Mouse (Mus musculus): ENCODE measurements around the gene Gfpt1. TPM values are rescaled to one million over a fixed set of nuclear protein-coding genes. Genes with fewer than 3 reads are reported as not detected.
"Not testable (repeated sequence)": the region's sequence is repeated elsewhere in the genome, so short reads cannot be mapped to it uniquely, and the experiment has no call there.

The Gfpt1 gene
- polyA plus RNA-seq, 1 experiment from 2014 or later, result 25.9 TPM

DNA sequence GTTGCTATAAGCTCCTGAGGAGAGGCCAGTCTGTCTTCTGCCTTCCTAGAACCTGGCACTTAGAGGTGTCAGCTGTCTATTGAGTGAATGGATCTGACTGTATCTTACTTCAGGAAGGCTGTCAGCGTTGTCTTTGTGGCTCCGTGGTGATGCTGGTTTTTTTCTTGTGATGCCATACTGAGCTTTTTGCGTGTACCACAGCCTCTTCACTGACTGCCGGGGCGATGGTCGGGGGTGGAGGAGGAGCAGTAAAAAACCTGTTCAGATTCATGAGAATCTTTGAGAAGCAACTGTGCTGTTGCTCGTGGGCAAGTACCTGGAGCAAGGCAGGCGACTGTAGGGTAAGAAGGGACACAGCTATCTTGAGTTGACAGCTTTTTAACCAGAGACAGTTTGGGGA is 23.8 kb upstream of the Gfpt1 start:
- Histone ChIP-seq H3K9ac (replicated peaks) (no peak overlapping the region), H3K27ac (no peak overlapping the region), H3K36me3 (peaks cover 78% of the 10 kb centered on the region), H3K27me3 (no peaks in the 10 kb centered on the region), H3K9me3 (peaks cover 7% of the 10 kb centered on the region), H3K4me2 (no peak overlapping the region), H3K4me1 (replicated peaks) (no peaks in the 10 kb centered on the region), H3K4me3 (replicated peaks) (no peak overlapping the region)
- WGBS, result 90% methylated on average over 8 of the region's 8 CpGs
- no peak for ATAC-seq (ENCODE audit: insufficient number of reproducible peaks, insufficient read depth, low FRiP score, low TSS enrichment, low read depth)

DNA sequence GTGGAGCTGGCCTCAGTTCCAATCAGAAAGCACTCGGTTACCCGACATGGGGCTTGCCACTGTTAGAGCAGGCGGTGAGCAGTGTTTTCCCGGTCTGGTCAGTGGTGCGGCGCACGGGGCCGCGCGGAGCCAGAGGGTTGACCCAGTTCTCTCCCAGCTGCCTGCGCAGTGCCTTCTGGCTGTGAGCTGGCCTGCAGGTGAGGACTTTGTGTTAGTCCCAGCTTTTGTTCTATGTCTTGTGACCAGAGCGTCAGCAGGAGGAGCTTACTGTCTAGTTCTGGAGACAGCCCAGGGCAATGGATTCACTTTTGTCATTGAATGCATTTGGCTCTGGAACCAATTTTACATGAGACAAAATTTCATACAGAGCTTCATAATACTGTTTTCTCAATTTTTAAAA is 20.9 kb upstream of the Gfpt1 start:
- Histone ChIP-seq H3K4me2 (no peak overlapping the region), H3K36me3 (peaks cover 89% of the 10 kb centered on the region), H3K9ac (replicated peaks) (no peak overlapping the region), H3K4me1 (replicated peaks) (no peaks in the 10 kb centered on the region), H3K4me3 (replicated peaks) (no peak overlapping the region), H3K27ac (no peak overlapping the region), H3K27me3 (no peaks in the 10 kb centered on the region), H3K9me3 (peaks cover 7% of the 10 kb centered on the region)
- 98% methylated on average over 12 of the region's 12 CpGs for WGBS
- ATAC-seq (ENCODE audit: insufficient number of reproducible peaks, insufficient read depth, low FRiP score, low TSS enrichment, low read depth), result no peak

DNA sequence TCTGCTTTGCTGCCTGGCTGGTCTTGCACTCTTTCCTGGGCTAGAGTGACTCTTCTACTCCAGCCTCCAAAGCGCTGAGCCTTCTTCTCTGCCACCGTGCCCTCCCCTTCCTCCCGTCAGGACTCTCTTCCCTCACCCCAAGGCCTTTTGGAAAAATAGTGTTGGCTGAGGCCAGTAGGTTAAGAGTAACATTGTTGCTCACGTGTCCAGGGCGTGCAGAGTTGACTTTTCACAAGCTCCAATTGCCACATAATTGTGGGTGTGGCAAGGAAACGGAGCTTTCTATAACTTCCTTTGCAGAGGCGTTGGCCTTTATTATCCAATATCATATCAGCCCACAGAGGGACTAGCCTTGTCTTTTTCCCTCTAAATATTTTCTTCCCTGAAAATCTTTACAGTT is 15.7 kb upstream of the Gfpt1 start:
- WGBS, result 89% methylated on average over 7 of the region's 7 CpGs

DNA sequence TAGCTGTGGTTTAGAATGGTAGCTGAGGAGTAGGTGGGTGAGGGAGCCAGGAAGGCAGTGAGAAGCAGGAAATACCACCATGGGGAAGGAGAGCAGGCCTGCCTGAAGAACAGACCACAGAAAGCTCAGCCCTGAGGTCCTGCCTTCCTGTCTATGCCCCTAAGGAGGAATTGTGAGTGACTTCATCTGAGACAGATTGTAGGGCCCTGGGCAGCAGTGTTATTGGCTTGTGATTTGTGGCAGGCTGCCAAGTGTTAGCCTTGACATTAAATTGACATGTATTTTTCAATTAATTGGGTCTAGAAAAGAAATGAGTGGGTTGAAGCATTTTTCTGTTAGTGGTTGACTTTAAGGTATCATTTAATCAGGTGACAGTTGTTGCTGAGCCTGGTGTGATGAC is 13.8 kb upstream of the Gfpt1 start:
- ATAC-seq (ENCODE audit: insufficient number of reproducible peaks, insufficient read depth, low FRiP score, low TSS enrichment, low read depth), result no peak
- H3K27me3 ChIP-seq, result no peaks in the 10 kb centered on the region
- peaks cover 63% of the 10 kb centered on the region for H3K36me3 ChIP-seq
- H3K4me1 ChIP-seq (replicated peaks), result no peaks in the 10 kb centered on the region
- no peak overlapping the region for H3K4me2 ChIP-seq
- H3K27ac ChIP-seq, result no peak overlapping the region
- no peak overlapping the region for H3K9ac ChIP-seq (replicated peaks)
- H3K9me3 ChIP-seq, result no peaks in the 10 kb centered on the region
- H3K4me3 ChIP-seq (replicated peaks), result no peak overlapping the region

More for the DNA sequence above, 15.7 kb upstream of the Gfpt1 start:
- no peak overlapping the region for H3K4me3 ChIP-seq (replicated peaks)
- no peaks in the 10 kb centered on the region for H3K4me1 ChIP-seq (replicated peaks)
- no peaks in the 10 kb centered on the region for H3K27me3 ChIP-seq
- peaks cover 79% of the 10 kb centered on the region for H3K36me3 ChIP-seq
- H3K9me3 ChIP-seq, result no peaks in the 10 kb centered on the region
- ATAC-seq (ENCODE audit: insufficient number of reproducible peaks, insufficient read depth, low FRiP score, low TSS enrichment, low read depth), result no peak
- H3K4me2 ChIP-seq, result no peak overlapping the region
- no peak overlapping the region for H3K27ac ChIP-seq
- H3K9ac ChIP-seq (replicated peaks), result no peak overlapping the region

DNA sequence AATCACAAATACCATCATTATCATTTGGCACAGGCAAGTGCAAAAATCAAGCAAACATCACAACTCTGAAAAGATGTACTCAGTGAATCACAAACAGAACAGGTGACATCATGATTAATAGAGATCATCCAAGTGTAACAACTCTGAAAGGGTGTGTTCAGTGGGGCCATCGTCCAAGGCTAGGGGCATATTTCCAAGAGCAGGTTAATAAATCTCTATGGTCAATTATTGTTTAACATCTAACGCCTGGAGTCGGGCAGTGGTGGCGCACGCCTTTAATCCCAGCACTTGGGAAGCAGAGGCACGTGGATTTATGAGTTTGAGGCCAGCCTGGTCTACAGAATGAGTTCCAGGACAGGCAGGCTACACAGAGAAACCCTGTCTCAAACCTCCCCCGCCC is 11.3 kb upstream of the Gfpt1 start:
- ATAC-seq (ENCODE audit: insufficient number of reproducible peaks, insufficient read depth, low FRiP score, low TSS enrichment, low read depth); H3K4me1 ChIP-seq (replicated peaks); H3K27ac ChIP-seq; H3K4me3 ChIP-seq (replicated peaks); H3K9me3 ChIP-seq; H3K4me2 ChIP-seq; H3K9ac ChIP-seq (replicated peaks); H3K27me3 ChIP-seq: not testable (repeated sequence)
- 63% methylated on average over 7 of the region's 7 CpGs for WGBS
- H3K36me3 ChIP-seq, result peaks cover 39% of the 10 kb centered on the region

DNA sequence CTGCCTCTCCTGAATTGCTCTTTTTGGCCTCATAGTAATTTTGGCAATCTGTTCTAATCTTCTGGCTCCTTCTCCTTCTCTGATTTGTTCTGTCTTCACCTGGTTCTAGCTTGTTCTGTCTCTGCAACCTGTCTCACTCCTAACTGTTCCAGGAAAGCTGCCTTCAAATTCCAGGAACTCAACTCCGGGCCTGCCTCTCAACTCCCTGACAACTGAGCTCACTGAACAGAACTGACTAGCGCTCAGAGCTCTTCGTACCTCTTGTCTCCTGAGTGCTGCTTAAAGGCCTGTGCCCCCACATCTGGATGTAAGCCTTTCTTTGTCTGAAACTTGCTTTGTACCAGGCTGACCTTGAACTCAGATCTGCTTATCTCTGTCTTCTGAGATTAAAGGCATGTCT is 10.2 kb upstream of the Gfpt1 start:
- Histone ChIP-seq H3K4me3 (replicated peaks) (no peak overlapping the region), H3K27me3 (no peaks in the 10 kb centered on the region), H3K9ac (replicated peaks) (no peak overlapping the region), H3K4me2 (no peak overlapping the region), H3K36me3 (peaks cover 32% of the 10 kb centered on the region; the same call in 1 of the 2 replicates), H3K4me1 (replicated peaks) (no peaks in the 10 kb centered on the region), H3K9me3 (0 out of 2 replicates have a peak, but pooled peaks cover 4% of the 10 kb centered on the region), H3K27ac (no peak overlapping the region)
- WGBS, result 89% methylated on average over 3 of the region's 3 CpGs
- ATAC-seq (ENCODE audit: insufficient number of reproducible peaks, insufficient read depth, low FRiP score, low TSS enrichment, low read depth), result no peak

DNA sequence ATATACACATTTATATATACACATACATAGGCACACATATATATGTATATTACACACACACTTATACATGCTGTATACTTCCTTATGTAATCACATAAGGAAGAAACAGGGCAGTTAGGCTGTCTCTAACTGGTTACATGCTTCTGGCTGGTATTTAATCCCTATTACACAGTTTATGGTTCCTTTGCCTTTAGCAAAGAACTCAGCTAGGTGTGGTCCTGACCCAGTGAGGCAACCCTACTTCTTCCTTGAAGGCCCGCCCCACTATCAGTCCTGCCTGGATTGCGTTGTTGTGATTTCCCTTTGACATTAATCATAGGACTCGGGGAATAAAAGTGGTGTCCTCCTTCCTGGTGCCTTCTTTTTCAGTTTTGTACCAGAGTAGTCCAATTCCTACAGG is 8.3 kb upstream of the Gfpt1 start:
- no peaks in the 10 kb centered on the region for H3K4me1 ChIP-seq (replicated peaks)
- no peak overlapping the region for H3K4me2 ChIP-seq
- ATAC-seq (ENCODE audit: insufficient number of reproducible peaks, insufficient read depth, low FRiP score, low TSS enrichment, low read depth), result no peak
- H3K36me3 ChIP-seq, result peaks cover 14% of the 10 kb centered on the region; the same call in 1 of the 2 replicates
- 92% methylated on average over 3 of the region's 3 CpGs for WGBS
- no peak overlapping the region for H3K4me3 ChIP-seq (replicated peaks)
- H3K9ac ChIP-seq (replicated peaks), result no peak overlapping the region
- no peaks in the 10 kb centered on the region for H3K27me3 ChIP-seq
- H3K9me3 ChIP-seq, result 0 out of 2 replicates have a peak, but pooled peaks cover 4% of the 10 kb centered on the region
- no peak overlapping the region for H3K27ac ChIP-seq

DNA sequence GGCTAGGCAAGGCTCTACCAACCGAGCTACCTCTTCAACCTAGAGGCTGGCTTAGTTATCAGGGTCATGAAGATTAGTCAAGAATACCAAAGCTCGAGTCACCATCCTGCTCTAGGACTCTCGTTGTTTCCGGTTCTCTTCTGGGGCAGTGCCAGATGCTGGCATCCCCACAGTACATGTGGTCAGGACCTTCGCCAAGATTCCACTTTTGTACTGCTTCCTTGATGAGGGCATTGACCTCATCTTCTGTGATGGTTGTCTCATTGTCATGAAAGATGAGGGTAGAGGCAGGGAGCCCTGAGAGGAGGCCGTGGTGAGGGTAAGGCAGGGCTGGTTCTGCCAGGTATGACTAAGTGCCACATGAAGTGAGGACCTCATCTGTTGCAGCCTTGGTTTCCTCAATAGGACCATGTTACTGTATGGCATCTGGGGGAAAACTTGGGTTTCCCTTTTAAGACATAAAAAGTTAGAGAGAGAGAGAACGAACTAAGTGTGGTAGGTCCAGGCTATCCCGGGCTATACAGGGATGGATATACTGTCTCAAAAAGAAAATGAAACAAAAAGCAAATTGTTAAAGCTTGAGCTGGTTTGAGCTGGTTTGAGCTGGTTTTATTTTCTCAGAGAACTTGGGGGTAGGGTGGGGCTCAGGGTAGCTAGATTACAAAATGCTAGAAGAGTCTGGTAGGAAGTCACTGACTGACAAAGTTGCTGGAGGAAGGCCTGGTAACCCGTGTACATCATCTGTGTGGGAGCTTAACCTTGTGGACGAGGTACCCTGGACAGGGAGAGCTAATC is 4.6 kb upstream of the Gfpt1 start:
- H3K36me3 ChIP-seq, result no peaks in the 10 kb centered on the region
- no peaks in the 10 kb centered on the region for H3K27me3 ChIP-seq
- no peak overlapping the region for H3K4me2 ChIP-seq
- H3K9me3 ChIP-seq, result 0 out of 2 replicates have a peak, but pooled peaks cover 4% of the 10 kb centered on the region
- 86% methylated on average over 10 of the region's 10 CpGs for WGBS
- 0 out of 2 replicates have a peak, but pooled peaks cover 9% of the 10 kb centered on the region for H3K4me1 ChIP-seq (replicated peaks)
- no peak for ATAC-seq (ENCODE audit: insufficient number of reproducible peaks, insufficient read depth, low FRiP score, low TSS enrichment, low read depth)
- H3K9ac ChIP-seq (replicated peaks), result no peak overlapping the region
- no peak overlapping the region for H3K4me3 ChIP-seq (replicated peaks)
- H3K27ac ChIP-seq, result no peak overlapping the region

DNA sequence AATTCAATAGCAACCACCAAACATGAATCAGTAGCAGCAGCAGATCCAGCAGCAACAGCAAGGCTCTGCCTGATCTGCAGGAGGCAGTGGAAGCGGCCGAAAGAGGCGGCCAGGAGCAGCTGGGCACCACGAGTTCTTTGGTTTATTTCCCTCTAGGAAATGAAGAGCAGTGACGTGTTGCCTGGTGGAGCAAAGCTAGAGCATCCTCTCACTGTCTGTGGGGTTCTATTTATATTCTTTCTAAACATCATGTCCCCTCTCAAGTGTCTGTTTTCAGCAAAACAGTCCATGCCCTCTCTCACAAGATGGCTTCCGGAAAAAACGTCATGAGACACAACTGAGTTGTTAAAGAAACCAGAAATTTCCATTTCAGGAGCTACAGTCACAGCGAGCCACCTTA is 3.5 kb upstream of the Gfpt1 start:
- ATAC-seq (ENCODE audit: insufficient number of reproducible peaks, insufficient read depth, low FRiP score, low TSS enrichment, low read depth), result no peak
- H3K27me3 ChIP-seq, result no peaks in the 10 kb centered on the region
- H3K4me2 ChIP-seq, result no peak overlapping the region
- no peak overlapping the region for H3K4me3 ChIP-seq (replicated peaks)
- H3K4me1 ChIP-seq (replicated peaks), result peaks cover 18% of the 10 kb centered on the region
- H3K9me3 ChIP-seq, result 0 out of 2 replicates have a peak, but pooled peaks cover 4% of the 10 kb centered on the region
- no peaks in the 10 kb centered on the region for H3K36me3 ChIP-seq
- no peak overlapping the region for H3K9ac ChIP-seq (replicated peaks)
- H3K27ac ChIP-seq, result no peak overlapping the region
- 84% methylated on average over 8 of the region's 8 CpGs for WGBS

DNA sequence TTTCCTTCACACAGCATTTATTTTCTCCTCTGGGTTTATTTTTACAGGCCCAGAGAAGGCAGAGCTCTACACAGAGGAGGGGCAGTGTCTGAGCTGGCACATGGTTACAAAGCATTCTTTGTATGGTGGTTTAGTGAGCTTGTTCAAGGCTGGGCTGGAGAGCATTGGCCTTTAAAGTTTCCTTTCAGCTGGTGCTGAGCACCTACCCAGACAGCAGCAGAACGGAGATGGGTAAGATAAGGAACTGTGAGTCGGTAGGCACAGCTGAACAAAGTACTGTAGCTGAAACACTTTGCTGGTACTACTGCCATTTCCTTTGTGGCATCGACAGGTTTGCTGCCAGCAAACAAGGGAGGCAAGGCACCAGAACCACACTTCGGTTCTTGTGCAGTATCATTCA is 1.7 kb upstream of the Gfpt1 start:
- WGBS, result 82% methylated on average over 4 of the region's 4 CpGs
- H3K4me2 ChIP-seq, result no peak overlapping the region
- H3K9me3 ChIP-seq, result 0 out of 2 replicates have a peak, but pooled peaks cover 4% of the 10 kb centered on the region
- ATAC-seq (ENCODE audit: insufficient number of reproducible peaks, insufficient read depth, low FRiP score, low TSS enrichment, low read depth), result no peak
- H3K4me3 ChIP-seq (replicated peaks), result no peak overlapping the region
- H3K36me3 ChIP-seq, result no peaks in the 10 kb centered on the region; the same call in 1 of the 2 replicates
- peak overlapping the region; percentile 100 for H3K27ac ChIP-seq
- H3K9ac ChIP-seq (replicated peaks), result no peak overlapping the region
- H3K27me3 ChIP-seq, result no peaks in the 10 kb centered on the region
- peaks cover 23% of the 10 kb centered on the region for H3K4me1 ChIP-seq (replicated peaks)

DNA sequence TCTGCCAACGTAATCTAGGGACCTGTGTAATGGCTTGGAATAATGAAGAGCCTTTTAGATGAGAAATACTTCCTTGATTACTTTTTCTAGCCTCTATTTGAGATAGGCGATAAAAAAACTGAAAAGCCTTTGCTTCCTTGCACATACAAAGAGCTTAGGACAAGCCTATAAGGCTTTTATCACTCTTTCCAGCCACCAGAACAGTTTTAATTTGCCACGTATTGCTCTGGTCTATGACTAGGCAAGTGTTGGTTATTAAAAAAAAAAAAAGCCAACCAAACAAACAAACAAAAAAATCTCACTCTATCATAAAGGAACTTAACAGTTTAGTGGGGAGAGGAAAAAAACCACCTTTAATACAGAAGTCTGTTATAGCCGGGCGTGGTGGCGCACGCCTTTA is 1.2 kb upstream of the Gfpt1 start:
- peak overlapping the region; percentile 100 for H3K27ac ChIP-seq
- peaks cover 23% of the 10 kb centered on the region for H3K4me1 ChIP-seq (replicated peaks)
- ATAC-seq (ENCODE audit: insufficient number of reproducible peaks, insufficient read depth, low FRiP score, low TSS enrichment, low read depth), result no peak
- H3K4me2 ChIP-seq, result peak overlapping the region; percentile 72
- H3K4me3 ChIP-seq (replicated peaks), result no peak overlapping the region
- no peaks in the 10 kb centered on the region for H3K27me3 ChIP-seq
- H3K9me3 ChIP-seq, result 0 out of 2 replicates have a peak, but pooled peaks cover 4% of the 10 kb centered on the region
- WGBS, result 92% methylated on average over 7 of the region's 7 CpGs
- no peaks in the 10 kb centered on the region; the same call in 1 of the 2 replicates for H3K36me3 ChIP-seq
- no peak overlapping the region for H3K9ac ChIP-seq (replicated peaks)

DNA sequence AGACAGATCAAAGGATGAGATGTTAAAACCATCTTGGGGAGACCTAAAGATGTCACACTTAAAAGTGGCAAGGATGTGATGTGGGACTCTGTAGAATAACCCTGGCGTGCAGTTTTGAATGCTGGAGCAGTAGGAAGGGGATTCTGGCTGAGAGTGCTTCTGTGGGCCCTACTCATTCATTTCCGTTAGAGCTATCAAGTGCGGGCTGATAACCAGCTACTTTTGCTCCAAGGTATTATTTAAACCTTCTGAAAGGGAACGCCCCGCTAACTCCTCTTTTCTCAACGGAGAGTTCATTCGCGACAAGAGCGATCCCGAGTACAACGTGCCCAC is 676 bp upstream of the Gfpt1 start:
- H3K27me3 ChIP-seq, result no peaks in the 10 kb centered on the region
- peak overlapping the region; percentile 86 for H3K4me3 ChIP-seq (replicated peaks)
- H3K4me2 ChIP-seq, result peak overlapping the region; percentile 72
- under 1% methylated on average over 11 of the region's 11 CpGs for whole genome bisulfite sequencing
- no peak; the same call in 1 of the 2 replicates for ATAC-seq (ENCODE audit: insufficient number of reproducible peaks, insufficient read depth, low FRiP score, low TSS enrichment, low read depth)
- H3K4me1 ChIP-seq (replicated peaks), result peaks cover 23% of the 10 kb centered on the region
- H3K27ac ChIP-seq, result peak overlapping the region; percentile 100
- peak overlapping the region; percentile 87 for H3K9ac ChIP-seq (replicated peaks)
- H3K36me3 ChIP-seq, result no peaks in the 10 kb centered on the region; the same call in 1 of the 2 replicates
- H3K9me3 ChIP-seq, result 0 out of 2 replicates have a peak, but pooled peaks cover 2% of the 10 kb centered on the region
